Mouse (Mus musculus): ENCODE results near the gene Dusp22. TPM values are rescaled to one million over a fixed set of nuclear protein-coding genes. Genes with fewer than 3 reads are reported as not detected.

The Dusp22 gene
- polyA plus RNA-seq, 1 experiment from 2014 or later = 19.5 TPM

- no peaks in the 10 kb centered on the region for H3K9me3 ChIP-seq (ENCODE audit: control insufficient read depth, low read length)
- H3K4me3 ChIP-seq (ENCODE audit: low read depth, low read length) = no peak overlapping the region
- H3K4me1 ChIP-seq (ENCODE audit: control insufficient read depth, insufficient read depth, low read length) = no peaks in the 10 kb centered on the region
- no peak overlapping the region for H3K27ac ChIP-seq (ENCODE audit: low read depth, low read length)
- DNase-seq (ENCODE audit: low spot score) (no peak), ATAC-seq (ENCODE audit: insufficient read depth, low FRiP score, low TSS enrichment) (no peak)
- WGBS = 95% methylated on average over 2 of the region's 2 CpGs
- H3K27me3 ChIP-seq (ENCODE audit: control insufficient read depth, insufficient read depth, low read length) = no peaks in the 10 kb centered on the region
- H3K36me3 ChIP-seq (ENCODE audit: control insufficient read depth, insufficient read depth, low read length) = no peaks in the 10 kb centered on the region
- no peak overlapping the region for H3K4me2 ChIP-seq (ENCODE audit: low read depth)
- no peak overlapping the region for H3K9ac ChIP-seq (ENCODE audit: low read length)
Observed at GRCm38 (mm10) chr13:30658201-30658996, 1.4 kb upstream of the Dusp22 start.

DNA sequence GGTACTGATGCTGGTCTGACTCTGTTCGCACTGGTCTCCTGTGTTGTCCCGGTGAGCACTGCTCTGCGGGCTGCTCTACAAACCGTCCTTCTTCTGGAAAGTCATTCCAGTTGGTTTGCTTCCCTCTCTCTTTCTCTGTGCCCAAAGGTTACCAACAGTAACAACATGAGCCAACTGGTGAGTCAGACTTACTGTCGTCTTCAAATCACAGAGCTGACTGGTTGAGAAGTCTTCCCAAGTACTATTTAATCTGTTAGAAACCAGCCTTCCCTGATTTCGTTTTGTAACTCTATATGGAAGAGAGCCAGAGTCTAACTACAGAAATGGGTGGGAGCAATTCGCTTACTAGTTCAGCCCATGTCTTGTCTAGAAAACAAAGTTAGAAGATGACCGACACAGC lies 5.5 kb downstream of the Dusp22 start:
- 91% methylated on average over 8 of the region's 8 CpGs for WGBS
- no peak overlapping the region for H3K27ac ChIP-seq (ENCODE audit: low read depth, low read length)
- ATAC-seq (ENCODE audit: insufficient read depth, low FRiP score, low TSS enrichment) (no peak), DNase-seq (ENCODE audit: low spot score) (no peak)
- no peak overlapping the region for H3K4me2 ChIP-seq (ENCODE audit: low read depth)
- H3K4me1 ChIP-seq (ENCODE audit: control insufficient read depth, insufficient read depth, low read length) = no peaks in the 10 kb centered on the region
- H3K4me3 ChIP-seq (ENCODE audit: low read depth, low read length) = no peak overlapping the region
- no peaks in the 10 kb centered on the region for H3K9me3 ChIP-seq (ENCODE audit: control insufficient read depth, low read length)
- no peaks in the 10 kb centered on the region for H3K27me3 ChIP-seq (ENCODE audit: control insufficient read depth, insufficient read depth, low read length)
- H3K9ac ChIP-seq (ENCODE audit: low read length) = no peak overlapping the region
- no peaks in the 10 kb centered on the region for H3K36me3 ChIP-seq (ENCODE audit: control insufficient read depth, insufficient read depth, low read length)

- Histone ChIP-seq H3K27me3 (ENCODE audit: control insufficient read depth, insufficient read depth, low read length) (no peaks in the 10 kb centered on the region), H3K9me3 (ENCODE audit: control insufficient read depth, low read length) (no peaks in the 10 kb centered on the region), H3K27ac (ENCODE audit: low read depth, low read length) (no peak overlapping the region), H3K4me1 (ENCODE audit: control insufficient read depth, insufficient read depth, low read length) (no peaks in the 10 kb centered on the region), H3K4me2 (ENCODE audit: low read depth) (no peak overlapping the region), H3K9ac (ENCODE audit: low read length) (no peak overlapping the region), H3K4me3 (ENCODE audit: low read depth, low read length) (no peak overlapping the region), H3K36me3 (ENCODE audit: control insufficient read depth, insufficient read depth, low read length) (no peaks in the 10 kb centered on the region)
- DNase-seq (ENCODE audit: low spot score) = no peak
- no peak for ATAC-seq (ENCODE audit: insufficient read depth, low FRiP score, low TSS enrichment)
- 93% methylated on average over 10 of the region's 10 CpGs for WGBS
Observed at GRCm38 (mm10) chr13:30666537-30666936, 6.7 kb downstream of the Dusp22 start.

GRCm38 (mm10) chr13:30668301-30668700 lies 8.5 kb downstream of the Dusp22 start:
- 91% methylated on average over 5 of the region's 5 CpGs for WGBS

DNA sequence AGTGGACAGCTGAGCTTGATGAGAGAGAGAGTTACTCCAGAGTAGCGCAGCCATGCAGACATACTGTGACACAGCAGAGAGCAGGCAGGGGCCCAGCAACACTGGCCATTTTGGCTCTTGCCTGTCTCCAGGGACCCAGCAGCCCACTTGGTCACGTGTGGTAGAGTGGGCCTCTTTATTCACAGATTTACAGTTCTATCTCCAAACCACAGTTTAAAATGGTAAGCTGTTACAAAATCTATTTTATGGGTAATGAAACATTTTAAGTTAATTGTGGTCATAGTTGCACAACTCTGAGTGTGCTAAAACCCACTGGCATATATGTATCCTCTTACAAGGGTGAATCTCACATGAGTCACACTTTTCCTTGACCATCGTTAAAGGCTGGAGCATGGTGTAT lies 9.5 kb downstream of the Dusp22 start:
- ATAC-seq (ENCODE audit: insufficient read depth, low FRiP score, low TSS enrichment) = no peak

More at GRCm38 (mm10) chr13:30668301-30668700, 8.5 kb downstream of the Dusp22 start:
- DNase-seq (ENCODE audit: low spot score) = no peak
- Histone ChIP-seq H3K27me3 (ENCODE audit: control insufficient read depth, insufficient read depth, low read length) (no peaks in the 10 kb centered on the region), H3K9me3 (ENCODE audit: control insufficient read depth, low read length) (no peaks in the 10 kb centered on the region), H3K27ac (ENCODE audit: low read depth, low read length) (no peak overlapping the region), H3K4me1 (ENCODE audit: control insufficient read depth, insufficient read depth, low read length) (no peaks in the 10 kb centered on the region), H3K36me3 (ENCODE audit: control insufficient read depth, insufficient read depth, low read length) (no peaks in the 10 kb centered on the region), H3K4me2 (ENCODE audit: low read depth) (no peak overlapping the region), H3K4me3 (ENCODE audit: low read depth, low read length) (no peak overlapping the region), H3K9ac (ENCODE audit: low read length) (no peak overlapping the region)
- ATAC-seq (ENCODE audit: insufficient read depth, low FRiP score, low TSS enrichment) = no peak

GRCm38 (mm10) chr13:30673878-30674277 lies 14.1 kb downstream of the Dusp22 start:
- WGBS = 92% methylated on average over 5 of the region's 5 CpGs
- Histone ChIP-seq H3K27me3 (ENCODE audit: control insufficient read depth, insufficient read depth, low read length) (no peaks in the 10 kb centered on the region), H3K36me3 (ENCODE audit: control insufficient read depth, insufficient read depth, low read length) (no peaks in the 10 kb centered on the region), H3K4me1 (ENCODE audit: control insufficient read depth, insufficient read depth, low read length) (no peaks in the 10 kb centered on the region), H3K4me2 (ENCODE audit: low read depth) (no peak overlapping the region), H3K9ac (ENCODE audit: low read length) (no peak overlapping the region), H3K9me3 (ENCODE audit: control insufficient read depth, low read length) (no peaks in the 10 kb centered on the region), H3K4me3 (ENCODE audit: low read depth, low read length) (no peak overlapping the region), H3K27ac (ENCODE audit: low read depth, low read length) (no peak overlapping the region)
- ATAC-seq (ENCODE audit: insufficient read depth, low FRiP score, low TSS enrichment) (no peak), DNase-seq (ENCODE audit: low spot score) (no peak)

More for the DNA sequence above, 9.5 kb downstream of the Dusp22 start:
- H3K27me3 ChIP-seq (ENCODE audit: control insufficient read depth, insufficient read depth, low read length) = no peaks in the 10 kb centered on the region
- no peak overlapping the region for H3K9ac ChIP-seq (ENCODE audit: low read length)
- no peak overlapping the region for H3K27ac ChIP-seq (ENCODE audit: low read depth, low read length)
- 91% methylated on average over 3 of the region's 3 CpGs for WGBS
- no peak overlapping the region for H3K4me2 ChIP-seq (ENCODE audit: low read depth)
- no peaks in the 10 kb centered on the region for H3K9me3 ChIP-seq (ENCODE audit: control insufficient read depth, low read length)
- no peaks in the 10 kb centered on the region for H3K4me1 ChIP-seq (ENCODE audit: control insufficient read depth, insufficient read depth, low read length)
- no peaks in the 10 kb centered on the region for H3K36me3 ChIP-seq (ENCODE audit: control insufficient read depth, insufficient read depth, low read length)
- DNase-seq (ENCODE audit: low spot score) = no peak
- H3K4me3 ChIP-seq (ENCODE audit: low read depth, low read length) = no peak overlapping the region

- Histone ChIP-seq H3K4me1 (ENCODE audit: control insufficient read depth, insufficient read depth, low read length) (no peaks in the 10 kb centered on the region), H3K9ac (ENCODE audit: low read length) (no peak overlapping the region), H3K4me2 (ENCODE audit: low read depth) (no peak overlapping the region), H3K27ac (ENCODE audit: low read depth, low read length) (no peak overlapping the region), H3K27me3 (ENCODE audit: control insufficient read depth, insufficient read depth, low read length) (no peaks in the 10 kb centered on the region), H3K4me3 (ENCODE audit: low read depth, low read length) (no peak overlapping the region), H3K36me3 (ENCODE audit: control insufficient read depth, insufficient read depth, low read length) (no peaks in the 10 kb centered on the region), H3K9me3 (ENCODE audit: control insufficient read depth, low read length) (no peaks in the 10 kb centered on the region)
- DNase-seq (ENCODE audit: low spot score) = no peak
- ATAC-seq (ENCODE audit: insufficient read depth, low FRiP score, low TSS enrichment) = no peak
- 93% methylated on average over 5 of the region's 5 CpGs for WGBS
Observed at GRCm38 (mm10) chr13:30678822-30679221, 19.0 kb downstream of the Dusp22 start.

GRCm38 (mm10) chr13:30681866-30682265 lies 22.1 kb downstream of the Dusp22 start:
- H3K4me1 ChIP-seq (ENCODE audit: control insufficient read depth, insufficient read depth, low read length) = no peaks in the 10 kb centered on the region
- no peak overlapping the region for H3K27ac ChIP-seq (ENCODE audit: low read depth, low read length)
- ATAC-seq (ENCODE audit: insufficient read depth, low FRiP score, low TSS enrichment) = no peak
- no peak overlapping the region for H3K4me3 ChIP-seq (ENCODE audit: low read depth, low read length)
- WGBS = 83% methylated on average over 4 of the region's 4 CpGs
- no peaks in the 10 kb centered on the region for H3K36me3 ChIP-seq (ENCODE audit: control insufficient read depth, insufficient read depth, low read length)
- no peak for DNase-seq (ENCODE audit: low spot score)
- H3K4me2 ChIP-seq (ENCODE audit: low read depth) = no peak overlapping the region
- H3K9me3 ChIP-seq (ENCODE audit: control insufficient read depth, low read length) = no peaks in the 10 kb centered on the region
- no peak overlapping the region for H3K9ac ChIP-seq (ENCODE audit: low read length)
- H3K27me3 ChIP-seq (ENCODE audit: control insufficient read depth, insufficient read depth, low read length) = no peaks in the 10 kb centered on the region

DNA sequence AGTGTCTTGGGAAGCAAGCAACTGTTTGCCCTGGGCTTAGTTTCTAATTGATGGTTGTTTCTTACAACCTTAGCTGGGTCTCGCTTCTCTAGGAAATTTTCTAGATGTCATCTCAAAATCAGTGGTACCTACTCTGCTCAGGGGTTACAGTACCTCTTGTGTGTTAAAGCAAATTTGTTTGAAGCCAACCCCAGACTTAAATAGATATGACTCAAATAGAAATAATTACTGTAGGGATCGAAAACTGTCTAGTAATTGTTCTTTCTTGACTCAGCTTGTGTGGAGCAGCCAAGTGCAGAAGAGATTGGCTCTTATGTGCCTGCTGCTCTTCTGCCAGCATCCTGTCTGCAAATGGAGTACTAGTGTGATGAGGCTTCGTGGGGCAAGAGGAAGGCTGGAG lies 22.5 kb downstream of the Dusp22 start:
- no peaks in the 10 kb centered on the region for H3K9me3 ChIP-seq (ENCODE audit: control insufficient read depth, low read length)
- H3K27ac ChIP-seq (ENCODE audit: low read depth, low read length) = no peak overlapping the region
- no peak overlapping the region for H3K9ac ChIP-seq (ENCODE audit: low read length)
- no peaks in the 10 kb centered on the region for H3K4me1 ChIP-seq (ENCODE audit: control insufficient read depth, insufficient read depth, low read length)
- no peaks in the 10 kb centered on the region for H3K27me3 ChIP-seq (ENCODE audit: control insufficient read depth, insufficient read depth, low read length)
- no peaks in the 10 kb centered on the region for H3K36me3 ChIP-seq (ENCODE audit: control insufficient read depth, insufficient read depth, low read length)
- DNase-seq (ENCODE audit: low spot score) (no peak), ATAC-seq (ENCODE audit: insufficient read depth, low FRiP score, low TSS enrichment) (no peak)
- no peak overlapping the region for H3K4me2 ChIP-seq (ENCODE audit: low read depth)
- H3K4me3 ChIP-seq (ENCODE audit: low read depth, low read length) = no peak overlapping the region
- WGBS = 88% methylated on average over 3 of the region's 3 CpGs

Measured in neural tube, embryonic 11.5 days (tissue).